Mouse (Mus musculus) cerebellum, adult 11-12 months (tissue): Measurements from ENCODE around the gene Plekha7.

Experiments
- DNase-seq: peaks from one replicate; pipeline ENCODE4 v3.0.0; 2022

The Plekha7 gene

GRCm38 (mm10) chr7:116182451-116182850 is 125.7 kb downstream of the Plekha7 start:
- peak; percentile 22 for DNase-seq

GRCm38 (mm10) chr7:116181444-116181946 is 126.7 kb downstream of the Plekha7 start:
- no peak for DNase-seq

DNA sequence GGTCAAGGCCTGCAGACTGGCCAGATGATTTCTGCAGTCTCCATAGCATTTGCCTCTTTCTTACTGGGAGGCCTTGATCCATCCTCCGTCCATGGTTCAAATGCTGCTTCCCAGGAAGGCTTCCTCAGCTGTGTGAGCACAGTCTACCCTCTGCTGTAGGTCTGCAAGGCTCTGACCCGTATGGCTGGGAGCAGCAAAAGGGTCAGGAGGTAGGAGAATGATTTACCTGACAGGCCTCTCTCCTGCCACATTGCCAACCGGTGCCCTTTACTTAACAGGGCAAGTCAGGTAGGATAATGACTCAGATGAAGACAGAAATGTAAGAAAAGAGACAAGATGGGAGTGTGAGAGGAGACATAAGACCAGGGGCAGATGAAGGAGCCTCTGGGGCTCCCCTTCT is 129.3 kb downstream of the Plekha7 start:
- DNase-seq = no peak

DNA sequence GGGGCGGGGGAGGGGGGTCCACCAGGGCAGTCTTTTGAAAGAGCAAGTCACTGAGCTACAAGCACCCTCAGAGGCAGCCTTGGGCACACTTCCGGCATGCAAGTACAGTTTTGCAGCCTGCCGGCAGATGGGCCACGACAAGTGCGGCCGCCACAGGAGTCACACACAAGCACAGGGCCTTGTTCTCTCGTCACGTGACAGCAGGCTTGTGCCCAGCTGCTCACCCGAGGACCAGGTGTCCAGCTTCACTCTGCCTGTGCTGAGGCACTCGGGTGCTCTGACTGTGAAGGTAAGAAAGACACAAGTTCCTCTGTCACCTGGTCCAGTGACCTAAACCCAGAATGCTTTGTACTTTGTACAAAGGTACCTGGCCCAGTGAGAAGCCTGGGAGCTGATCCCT is 135.4 kb downstream of the Plekha7 start:
- no peak for DNase-seq

- no peak for DNase-seq
These were observed 138.8 kb downstream of the Plekha7 start for GRCm38 (mm10) chr7:116169426-116169825.

GRCm38 (mm10) chr7:116168224-116168623 is 140.0 kb downstream of the Plekha7 start:
- DNase-seq = no peak

DNA sequence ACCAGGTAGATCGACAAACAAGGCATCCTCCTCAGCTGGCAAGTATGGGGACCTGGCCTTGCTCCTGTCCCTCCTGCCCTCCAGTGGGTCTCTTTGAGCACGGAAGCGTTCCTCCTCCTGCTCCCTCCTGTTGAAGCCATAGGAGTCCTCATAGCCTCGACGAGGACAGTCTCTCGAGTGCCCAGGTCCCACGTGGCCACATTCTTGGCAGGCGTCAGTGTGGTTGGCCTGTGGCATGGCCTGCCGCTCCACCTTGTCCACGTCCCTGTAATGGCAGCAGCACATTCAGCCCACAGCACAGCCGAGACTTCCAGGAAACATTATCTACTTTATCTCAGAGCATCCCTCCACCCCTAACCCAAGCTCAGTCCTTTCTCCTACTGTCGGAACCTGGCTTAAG is 143.9 kb downstream of the Plekha7 start:
- DNase-seq = no peak

DNA sequence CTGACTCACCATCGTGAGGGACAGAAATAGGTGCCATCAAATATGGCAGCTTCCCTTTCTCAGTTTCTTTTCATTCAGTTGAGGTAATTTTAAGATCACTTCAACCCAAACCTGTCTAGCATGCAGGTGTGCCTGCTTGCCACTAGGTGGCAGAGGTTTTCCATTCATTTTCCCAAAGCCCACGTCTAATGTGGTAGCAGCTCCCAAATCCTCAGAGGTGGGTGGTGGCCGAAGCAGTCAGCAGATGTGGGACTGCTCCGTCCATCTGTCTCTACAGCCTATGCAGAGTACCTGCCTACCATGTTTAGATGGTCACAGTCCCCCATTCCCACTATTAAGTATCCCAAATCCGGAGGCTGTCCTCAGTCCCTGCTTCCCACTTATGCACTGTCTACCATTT is 146.6 kb downstream of the Plekha7 start:
- peak; percentile 14 for DNase-seq

DNA sequence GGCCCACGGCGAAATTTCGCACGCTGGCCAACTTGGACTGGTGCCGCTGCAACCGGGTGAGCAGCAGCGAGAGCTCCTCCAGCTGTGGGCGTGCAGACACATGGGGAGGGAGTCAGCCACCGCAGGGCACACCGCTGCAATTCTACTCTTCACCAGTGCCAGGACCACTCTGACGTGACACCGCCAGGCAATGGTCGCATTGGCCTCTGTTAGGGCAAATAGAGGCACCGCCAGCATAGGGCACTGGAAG is 151.4 kb downstream of the Plekha7 start:
- DNase-seq = no peak

GRCm38 (mm10) chr7:116156072-116156893 is 151.9 kb downstream of the Plekha7 start:
- DNase-seq = no peak

DNA sequence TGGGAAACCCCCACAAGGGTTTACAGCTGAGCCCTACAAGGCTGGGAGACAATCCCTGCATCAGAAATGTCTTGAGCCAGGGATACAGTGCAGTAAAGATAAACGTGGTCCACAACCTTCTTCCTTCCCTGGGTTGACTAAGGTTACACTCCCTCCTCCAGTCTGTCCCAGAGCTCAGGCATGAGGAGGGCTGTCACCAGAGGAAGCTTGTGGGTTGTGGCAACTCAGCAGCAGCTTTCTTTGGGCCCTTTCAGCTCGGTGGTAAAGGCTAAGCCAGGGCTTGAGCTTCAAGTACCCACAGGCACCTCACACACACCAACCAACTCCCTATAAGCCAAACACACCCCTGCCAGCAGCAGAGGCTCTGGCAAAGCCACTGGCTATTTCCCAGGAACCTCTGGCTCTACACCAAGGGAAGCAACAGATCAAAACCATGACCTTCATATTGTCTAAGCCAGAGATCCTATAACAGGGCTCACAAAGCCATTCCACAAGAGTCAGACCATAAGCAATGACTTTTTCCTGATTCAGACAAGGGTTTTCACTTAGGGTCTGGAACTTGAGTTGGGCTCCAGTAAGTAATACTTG is 154.3 kb downstream of the Plekha7 start:
- DNase-seq = no peak

GRCm38 (mm10) chr7:116149568-116149967 is 158.6 kb downstream of the Plekha7 start:
- DNase-seq = no peak

DNA sequence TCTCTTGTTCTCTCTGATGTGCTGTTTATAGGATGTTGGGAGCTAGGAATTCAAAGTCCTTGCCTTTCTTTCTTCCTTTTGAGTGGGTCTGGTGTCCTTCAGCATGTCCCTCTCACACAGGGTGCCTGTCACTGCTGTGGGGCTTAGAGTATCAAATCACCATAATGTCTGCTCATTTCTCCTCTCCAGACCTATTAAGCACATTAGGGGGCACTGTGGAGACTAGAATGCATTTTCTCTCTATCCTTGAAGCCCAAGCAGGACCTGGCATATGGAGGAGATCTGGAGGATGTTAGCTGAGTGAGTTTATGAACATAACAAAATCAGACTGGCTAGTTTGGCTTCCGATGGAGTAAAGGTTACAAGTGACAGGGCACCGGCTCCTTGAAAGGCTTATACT is 161.1 kb downstream of the Plekha7 start:
- DNase-seq = no peak

- no peak for DNase-seq
These were observed 163.1 kb downstream of the Plekha7 start for GRCm38 (mm10) chr7:116145030-116145429.

DNA sequence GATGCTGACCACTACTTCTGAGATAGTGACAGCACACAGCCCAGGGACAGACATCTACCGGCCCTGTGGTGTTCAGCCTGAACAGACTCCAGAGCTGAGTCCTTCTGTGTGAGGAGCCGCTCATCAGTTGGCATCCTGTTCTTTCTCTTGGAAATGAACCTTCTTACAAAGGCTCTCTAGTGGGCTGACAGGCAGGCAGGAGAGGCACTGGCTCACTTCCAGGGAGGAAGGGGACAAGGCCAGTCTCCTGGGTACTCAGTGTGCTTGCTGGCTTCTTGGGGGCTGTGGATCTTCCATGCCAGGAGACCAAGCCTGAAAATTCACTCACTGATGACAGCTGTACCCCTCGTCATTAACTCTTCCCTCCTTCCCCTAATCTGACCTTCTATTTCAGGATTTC is 170.5 kb downstream of the Plekha7 start:
- no peak for DNase-seq

- DNase-seq = no peak
These were observed 171.0 kb downstream of the Plekha7 start for GRCm38 (mm10) chr7:116137149-116137548.

GRCm38 (mm10) chr7:116134413-116135292 is 173.5 kb downstream of the Plekha7 start:
- no peak for DNase-seq

GRCm38 (mm10) chr7:116132078-116132477 is 176.1 kb downstream of the Plekha7 start:
- DNase-seq = peak; percentile 57

GRCm38 (mm10) chr7:116131390-116131789 is 176.8 kb downstream of the Plekha7 start:
- no peak for DNase-seq

DNA sequence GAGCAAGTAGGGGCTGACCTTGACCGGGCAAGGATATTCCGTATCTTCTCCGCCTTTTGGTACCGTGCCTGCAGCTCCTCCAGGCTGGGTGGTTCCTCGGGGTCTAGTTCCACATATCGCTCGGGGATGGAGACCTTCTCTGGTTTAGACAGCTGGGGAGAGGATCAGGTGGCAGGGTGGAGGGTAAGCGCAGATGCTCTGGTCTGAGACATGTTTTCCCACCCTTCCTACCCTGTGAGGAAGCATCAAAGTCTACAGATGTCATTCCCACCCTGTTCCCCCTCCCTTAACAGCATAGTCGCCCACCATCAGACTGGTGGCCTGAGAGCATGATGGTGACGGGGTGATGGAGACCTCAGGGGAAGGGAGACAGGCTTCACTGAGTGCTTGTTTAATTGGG is 178.8 kb downstream of the Plekha7 start:
- DNase-seq = no peak

GRCm38 (mm10) chr7:116128286-116128685 is 179.9 kb downstream of the Plekha7 start:
- DNase-seq = no peak

DNA sequence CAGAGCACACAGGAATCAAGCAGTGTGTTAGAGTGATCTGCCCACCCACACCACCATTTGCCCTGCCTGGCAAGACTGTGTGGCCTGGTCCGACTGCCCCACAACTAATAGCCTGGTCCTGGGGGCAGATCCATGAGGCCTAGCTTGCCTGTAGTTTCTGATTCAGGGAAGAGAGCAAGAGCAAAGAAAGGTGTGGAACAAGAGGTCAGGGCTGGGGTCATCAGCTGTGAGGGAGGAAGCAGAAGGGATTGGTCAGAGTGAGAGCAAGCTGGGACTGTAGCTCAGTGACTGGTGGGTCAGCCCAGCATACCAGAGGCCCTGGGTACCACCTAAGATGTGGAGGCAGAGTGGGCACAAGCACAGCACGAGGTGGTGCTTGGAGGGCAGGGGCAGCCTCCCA is 181.1 kb downstream of the Plekha7 start:
- no peak for DNase-seq

- DNase-seq = no peak
These were observed 182.5 kb downstream of the Plekha7 start for GRCm38 (mm10) chr7:116125671-116126070.

GRCm38 (mm10) chr7:116124057-116124456 is 184.1 kb downstream of the Plekha7 start:
- no peak for DNase-seq
